Mouse (Mus musculus): Measurements from ENCODE around the gene Clic6.

Gene Clic6

GRCm38 (mm10) chr16:92485436-92485835, at the start of gene Clic6:
Gene Clic6 (plus strand): TSS chr16:92485736.
- DNase-seq (ENCODE audit: low read depth, low spot score), result no peak

DNA sequence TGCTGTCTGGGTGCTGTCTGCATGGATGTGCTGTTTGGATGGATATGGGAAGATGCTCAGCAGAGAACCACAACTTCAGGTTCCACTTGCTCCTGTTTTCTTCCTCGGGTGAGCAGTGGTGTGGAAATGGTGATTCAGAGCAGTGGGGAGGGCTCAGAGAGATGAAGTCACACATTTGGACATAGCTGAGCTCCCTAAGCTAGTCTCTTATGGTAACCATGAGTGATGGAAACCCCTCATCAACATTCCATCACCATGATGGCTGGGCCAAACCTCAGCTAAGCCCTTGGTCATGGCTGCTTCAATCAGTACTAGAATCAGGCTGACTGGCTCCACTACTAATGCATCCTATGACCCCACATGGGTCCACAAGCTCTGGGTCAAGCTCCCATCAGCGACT, 45.8 kb upstream of the Clic6 start:
- no peak for DNase-seq (ENCODE audit: low read depth, low spot score)

DNA sequence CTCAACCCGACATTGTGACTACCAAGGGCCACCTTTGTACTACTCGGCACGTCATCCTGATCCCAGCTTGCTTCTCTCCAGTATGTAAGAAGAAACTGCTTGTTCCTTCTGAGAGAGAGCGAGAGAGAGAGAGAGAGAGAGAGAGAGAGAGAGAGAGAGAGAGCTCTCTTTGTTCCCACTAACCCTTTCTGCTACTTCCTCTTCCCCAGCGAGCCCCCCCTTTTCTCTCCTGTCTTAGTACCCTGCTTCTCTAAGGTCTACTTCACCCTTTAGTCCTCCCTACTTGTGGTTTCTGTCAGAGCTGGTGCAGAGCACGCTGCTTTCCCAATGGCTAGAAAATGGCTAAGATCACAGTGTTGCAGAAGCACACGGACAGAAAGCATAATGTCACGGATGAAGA, 45.3 kb upstream of the Clic6 start:
- DNase-seq (ENCODE audit: low read depth, low spot score), result no peak

- no peak for DNase-seq (ENCODE audit: low read depth, low spot score)
Measured at GRCm38 (mm10) chr16:92441203-92441602, 44.3 kb upstream of the Clic6 start.

DNA sequence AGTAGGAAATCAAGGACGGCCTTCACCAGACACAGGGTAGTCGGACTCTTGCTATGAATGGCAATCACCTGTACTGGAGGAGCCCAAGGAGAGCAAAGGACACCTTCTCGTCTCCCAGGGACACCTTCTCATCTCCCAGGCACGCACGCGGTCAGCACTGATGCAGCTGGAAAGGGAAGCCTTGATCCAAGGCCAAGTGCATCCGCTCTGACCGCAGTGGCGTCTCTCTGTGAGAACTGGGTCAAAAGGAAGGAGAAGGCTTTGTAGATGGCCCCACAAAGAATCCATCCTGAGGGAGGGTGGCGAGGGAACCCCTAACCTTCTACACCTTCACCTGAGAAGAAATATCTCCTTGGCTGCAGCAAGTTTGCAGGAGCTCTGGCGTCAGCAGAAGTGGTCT, 43.4 kb upstream of the Clic6 start:
- no peak for DNase-seq (ENCODE audit: low read depth, low spot score)

DNA sequence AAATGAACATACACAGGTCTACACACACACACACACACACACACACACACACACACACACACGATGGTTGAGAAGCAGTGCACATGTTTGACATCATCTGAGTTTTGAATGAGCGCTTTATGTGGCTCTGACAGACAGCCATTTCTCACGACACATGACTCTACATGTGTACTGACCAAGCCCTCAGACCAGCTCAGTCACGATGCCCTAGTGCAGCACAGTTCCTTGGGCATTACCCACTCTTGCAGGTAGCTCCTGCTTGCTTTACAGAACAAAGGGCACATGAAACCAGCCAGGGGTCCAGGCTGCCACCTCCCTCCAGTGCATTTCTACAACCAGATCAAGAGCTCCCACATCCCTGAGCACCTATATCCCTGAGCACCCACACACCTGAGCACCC, 42.6 kb upstream of the Clic6 start:
- DNase-seq (ENCODE audit: low read depth, low spot score), result no peak

GRCm38 (mm10) chr16:92443644-92444113, 41.9 kb upstream of the Clic6 start:
- DNase-seq (ENCODE audit: low read depth, low spot score), result no peak

DNA sequence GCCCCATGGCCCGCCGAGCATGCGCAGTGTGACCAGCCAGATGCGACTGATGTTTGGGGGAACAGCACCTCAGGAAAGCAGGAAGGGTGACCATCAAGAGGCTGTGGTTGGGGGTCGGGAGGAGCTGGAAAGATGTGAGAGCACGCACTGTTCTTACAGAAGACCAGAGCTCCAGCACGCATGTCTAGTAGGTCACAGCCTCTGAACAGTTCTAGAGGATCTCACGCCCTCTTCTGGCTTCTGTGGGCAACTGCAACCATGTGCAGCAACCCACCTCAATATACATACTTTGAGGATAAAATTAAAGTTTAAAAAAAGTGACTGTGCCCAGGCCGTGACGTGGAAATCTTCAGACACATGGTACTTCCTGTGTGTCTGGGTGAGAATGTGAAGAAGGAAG, 40.2 kb upstream of the Clic6 start:
- no peak for DNase-seq (ENCODE audit: low read depth, low spot score)

DNA sequence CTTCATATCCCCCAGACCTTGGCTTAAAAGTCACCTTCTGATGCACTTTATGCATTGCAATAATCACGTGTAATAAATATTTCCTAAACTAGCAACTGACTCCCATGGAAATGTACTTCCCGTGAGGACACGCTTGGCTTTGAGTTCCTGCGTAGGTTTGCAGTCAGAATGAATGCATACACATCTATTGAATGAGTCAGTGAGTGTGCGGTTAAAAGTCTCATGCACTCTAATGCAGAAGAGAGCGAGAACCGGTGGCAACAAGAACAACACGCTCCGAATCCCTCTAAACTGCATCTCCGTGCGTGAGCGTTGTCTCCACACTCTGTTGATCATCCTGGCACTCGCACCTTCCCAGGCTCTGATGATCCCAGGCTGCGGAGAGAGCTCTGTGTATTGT, 36.5 kb upstream of the Clic6 start:
- no peak for DNase-seq (ENCODE audit: low read depth, low spot score)

DNA sequence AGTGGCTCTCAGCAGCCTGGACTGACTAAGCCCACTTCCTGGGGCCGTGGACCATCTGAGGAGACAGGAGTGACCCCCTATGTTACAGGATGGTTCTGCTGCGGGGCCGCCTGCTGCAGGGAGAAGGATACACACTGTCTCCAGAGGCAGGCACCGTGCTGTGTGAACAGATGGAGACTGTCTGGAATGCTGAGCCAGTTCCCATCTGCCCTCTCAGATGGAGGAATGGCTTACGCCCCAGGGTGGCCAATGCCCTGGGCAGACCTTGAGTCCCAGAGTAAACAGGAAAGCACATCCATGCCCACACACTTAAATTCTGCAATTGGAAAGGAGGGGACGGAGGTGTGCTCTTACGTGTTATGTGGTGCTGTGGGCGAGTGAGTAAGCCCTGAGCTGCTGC, 35.2 kb upstream of the Clic6 start:
- DNase-seq (ENCODE audit: low read depth, low spot score), result no peak

DNA sequence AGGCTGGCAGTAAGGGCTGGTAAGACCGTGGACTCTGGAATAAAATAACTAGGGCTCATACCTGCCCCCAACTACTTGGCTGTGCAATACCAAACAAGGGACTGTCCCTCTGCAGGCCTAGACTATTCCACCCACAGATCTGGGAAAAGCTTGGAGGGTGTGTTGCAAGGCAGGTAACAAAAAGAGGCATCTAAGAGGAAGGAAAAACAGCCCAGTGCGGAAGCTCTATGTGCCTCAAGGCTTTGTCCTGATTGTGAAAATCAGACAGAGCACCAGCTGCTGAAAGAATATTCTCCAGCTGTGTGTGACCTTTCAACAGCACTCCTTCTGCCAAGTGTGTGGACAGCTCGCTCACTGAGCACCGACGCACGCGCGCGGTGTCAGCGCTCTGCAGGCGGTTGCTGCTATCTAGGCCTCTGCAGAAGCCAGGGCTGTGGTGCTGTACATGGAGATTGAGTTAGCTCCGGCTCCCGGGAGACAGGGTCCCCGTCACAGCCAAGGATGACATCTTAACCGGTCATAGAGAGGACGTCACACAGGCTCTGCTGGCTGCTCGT, 33.9 kb upstream of the Clic6 start:
- no peak for DNase-seq (ENCODE audit: low read depth, low spot score)

- DNase-seq (ENCODE audit: low read depth, low spot score), result no peak
Measured at GRCm38 (mm10) chr16:92452609-92453008, 32.9 kb upstream of the Clic6 start.

DNA sequence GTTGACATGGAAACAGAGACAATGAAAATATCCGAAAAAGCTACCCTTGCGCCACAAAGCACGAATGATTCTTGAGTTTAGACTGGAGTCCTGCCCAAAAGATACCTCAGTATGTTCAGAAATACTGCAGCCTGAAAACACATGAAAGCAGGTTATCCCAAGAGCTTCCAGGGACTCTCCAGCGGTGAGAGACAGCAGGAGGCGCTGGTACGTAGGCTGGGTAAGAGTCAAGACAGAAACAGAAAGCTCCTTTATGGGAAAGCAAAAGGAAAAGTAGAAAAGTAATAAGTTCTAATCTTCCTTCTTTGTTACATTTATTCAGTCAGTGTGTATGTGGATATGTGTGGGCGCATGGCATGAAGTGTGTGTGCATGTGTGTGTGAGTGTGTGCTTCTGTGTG, 31.5 kb upstream of the Clic6 start:
- no peak for DNase-seq (ENCODE audit: low read depth, low spot score)

GRCm38 (mm10) chr16:92454495-92454894, 31.0 kb upstream of the Clic6 start:
- DNase-seq (ENCODE audit: low read depth, low spot score), result no peak

- DNase-seq (ENCODE audit: low read depth, low spot score), result no peak
Measured at GRCm38 (mm10) chr16:92455488-92455887, 30.0 kb upstream of the Clic6 start.

GRCm38 (mm10) chr16:92455969-92456368, 29.6 kb upstream of the Clic6 start:
- DNase-seq (ENCODE audit: low read depth, low spot score), result no peak

GRCm38 (mm10) chr16:92457594-92457993, 27.9 kb upstream of the Clic6 start:
- peak; percentile 52 for DNase-seq (ENCODE audit: low read depth, low spot score)

GRCm38 (mm10) chr16:92461412-92461811, 24.1 kb upstream of the Clic6 start:
- DNase-seq (ENCODE audit: low read depth, low spot score), result no peak

DNA sequence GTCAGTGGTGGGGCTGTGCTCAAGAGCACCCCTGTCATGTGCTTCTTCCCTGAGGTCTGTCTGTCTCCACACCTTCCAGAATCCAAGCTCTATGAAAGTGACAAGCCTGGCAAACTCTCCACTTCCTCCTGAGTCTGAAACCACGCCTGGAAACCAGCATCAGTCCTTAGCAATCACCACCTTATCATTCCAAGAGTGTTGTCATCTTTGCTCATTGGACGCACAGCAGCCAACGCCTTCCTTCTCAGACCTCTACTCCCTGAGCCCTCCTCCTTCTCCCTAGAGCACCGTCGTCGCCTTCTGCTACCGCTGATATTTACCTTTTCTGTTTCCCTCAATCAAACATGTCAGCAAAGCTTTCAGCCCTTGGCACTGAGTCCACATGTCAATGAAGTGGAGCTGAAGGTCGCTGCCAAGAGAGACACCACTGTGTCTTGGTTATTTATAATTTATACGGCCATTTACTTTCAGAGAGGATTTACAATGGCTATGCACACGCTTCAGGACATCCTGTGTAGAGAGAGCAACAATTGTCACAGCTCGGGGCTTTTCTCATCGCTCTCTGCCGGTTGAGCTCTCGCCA, 21.1 kb upstream of the Clic6 start:
- DNase-seq (ENCODE audit: low read depth, low spot score), result no peak

DNA sequence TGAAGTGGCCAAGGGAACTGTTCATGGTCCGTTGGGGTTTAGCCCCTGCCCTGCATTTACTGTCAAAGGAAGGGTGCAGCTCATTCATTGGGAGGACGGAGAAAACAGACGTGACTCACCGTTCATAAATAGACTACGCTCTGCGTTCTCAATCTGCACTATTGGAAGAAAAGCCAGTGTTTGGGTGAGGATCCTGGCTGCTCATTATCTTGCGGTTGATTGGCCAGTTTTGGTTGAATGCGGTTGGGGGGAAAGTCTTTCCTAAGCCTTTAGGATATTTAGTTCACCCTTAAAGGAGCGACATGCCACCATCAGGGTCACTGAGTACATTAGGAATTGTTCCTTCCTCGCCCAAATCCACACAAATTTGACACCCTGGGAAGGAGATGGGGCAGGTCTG, 20.3 kb upstream of the Clic6 start:
- DNase-seq (ENCODE audit: low read depth, low spot score), result no peak

DNA sequence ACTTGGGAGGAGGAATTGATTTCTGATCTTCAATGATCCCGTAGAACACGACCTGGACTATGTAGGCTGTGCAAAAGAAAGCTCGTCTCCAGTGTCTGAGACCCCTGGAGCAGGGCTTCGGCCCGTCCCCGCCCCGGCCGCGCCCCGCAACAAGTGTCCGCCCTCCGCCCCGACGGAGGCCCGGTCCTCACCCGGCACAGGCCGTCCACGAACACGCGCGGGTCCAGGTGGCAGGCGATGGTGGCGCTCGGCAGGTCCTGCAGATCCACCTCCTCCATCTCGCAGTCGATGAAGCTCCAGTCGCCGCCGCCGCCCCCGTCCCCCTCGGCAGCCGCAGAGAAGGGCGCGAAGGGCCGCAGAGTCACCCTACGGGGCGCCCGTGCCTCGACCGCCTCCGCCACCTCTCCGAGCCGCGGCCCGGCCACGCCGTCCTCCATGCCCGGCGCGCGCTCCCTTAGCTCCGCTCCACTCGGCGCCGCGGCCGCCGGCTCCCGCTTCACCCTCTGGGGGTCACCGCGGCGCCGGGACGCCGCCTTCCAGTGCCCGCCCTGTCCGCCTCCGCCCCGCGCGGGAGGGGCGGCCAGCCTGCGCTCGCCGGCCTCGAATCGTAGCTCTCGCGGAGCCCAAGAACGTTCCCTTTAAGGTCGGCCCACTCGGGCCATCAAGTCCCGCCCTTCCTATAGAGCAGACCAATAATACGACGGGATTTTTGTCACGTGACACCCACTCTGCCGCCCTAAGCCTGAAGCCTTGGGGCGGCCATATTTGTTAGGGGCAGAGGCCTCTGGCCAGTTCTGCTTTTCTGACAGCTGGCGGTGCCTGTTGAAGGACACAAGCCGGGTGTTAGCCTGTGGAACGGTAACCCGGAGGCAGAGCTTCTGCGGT, 19.7 kb upstream of the Clic6 start:
- peak; percentile 98 for DNase-seq (ENCODE audit: low read depth, low spot score)

DNA sequence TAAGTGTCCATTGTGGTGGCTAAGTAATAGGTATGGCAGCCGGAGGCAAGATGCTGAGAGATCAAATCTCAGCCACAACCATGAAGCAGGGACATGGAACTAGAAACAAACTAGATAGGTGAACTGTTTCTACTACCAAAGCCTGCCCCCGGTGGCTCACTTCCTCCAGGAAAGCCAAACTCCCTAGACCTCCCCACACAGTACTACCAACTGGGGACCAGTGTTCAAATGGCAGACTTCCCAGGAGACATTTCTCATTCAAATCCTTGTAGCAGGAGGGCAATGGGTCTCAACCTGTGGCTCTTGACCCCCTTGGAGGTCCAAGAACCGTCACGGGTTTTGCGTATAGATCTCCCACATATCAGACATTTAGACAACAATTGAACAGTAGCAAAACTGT, 18.5 kb upstream of the Clic6 start:
- no peak for DNase-seq (ENCODE audit: low read depth, low spot score)

DNA sequence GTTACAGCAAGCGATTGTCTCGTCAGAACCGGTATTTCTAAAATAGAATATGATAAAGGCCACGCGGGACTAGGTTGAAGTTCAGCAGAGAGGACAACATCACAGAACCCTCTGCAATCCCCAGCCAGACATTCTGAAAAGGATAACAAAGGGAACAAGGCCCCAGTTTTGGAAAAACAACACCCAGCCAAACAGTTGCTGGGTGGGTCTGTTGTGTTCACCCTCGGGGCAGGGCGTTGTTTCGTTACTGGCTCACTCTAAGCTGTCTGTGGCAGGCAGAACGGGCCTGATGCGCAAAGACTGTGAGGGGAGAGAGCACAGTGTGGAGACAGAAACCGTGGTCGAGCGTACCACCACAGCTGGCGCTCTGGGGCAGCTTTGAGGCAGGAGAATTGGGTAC, 17.1 kb upstream of the Clic6 start:
- no peak for DNase-seq (ENCODE audit: low read depth, low spot score)

Data from embryo, embryonic 11.5 days (tissue).